Mouse (Mus musculus): ENCODE measurements at regions not wholly inside any gene's neighbourhood (a gene's known extent, or its start where the extent isn't known, plus 50 kb on each side); places are given as distances from the start of the nearest gene placed in this dataset.

DNA sequence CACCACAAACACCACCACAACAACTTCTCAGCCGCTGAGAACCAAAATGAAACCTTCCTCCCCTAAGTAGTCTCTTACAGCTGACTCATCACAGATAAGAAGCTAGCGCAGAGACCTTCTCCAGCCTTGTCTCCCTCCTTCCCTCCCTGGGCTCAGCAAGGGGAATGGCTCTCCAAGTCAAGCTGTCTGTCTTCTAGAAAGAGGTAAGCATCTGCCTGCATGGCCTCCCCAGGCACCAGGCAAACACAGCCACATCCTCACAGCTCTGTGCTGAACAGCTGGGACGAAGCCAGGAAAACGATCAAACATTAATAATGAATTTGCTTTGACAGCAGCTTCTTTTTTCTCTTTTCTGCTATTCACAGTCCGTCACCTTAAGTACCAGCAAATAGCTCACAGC lies 108.3 kb upstream of the Irs2 start:
- TF ChIP-seq POLR2A (IDR thresholded peaks at IDR 0.05; ENCODE audit: low read depth, low read length): no peak
- TF ChIP-seq CTCF (conservative IDR thresholded peaks at IDR 0.05; ENCODE audit: insufficient read depth, insufficient read length, low read depth, low read length): no peak
